Mouse (Mus musculus): ENCODE data around the gene Gga3. TPM values are rescaled to one million over a fixed set of nuclear protein-coding genes. Genes with fewer than 3 reads are reported as not detected.

The Gga3 gene
- total and polyA plus RNA-seq, 2 experiments from 2014 or later = 7.0 to 11.8 TPM

GRCm38 (mm10) chr11:115635484-115635883 lies 31.6 kb upstream of the Gga3 start:
- TF ChIP-seq CTCF (IDR thresholded peaks at IDR 0.05; ENCODE audit: low read depth) (no peak), EP300 (IDR thresholded peaks at IDR 0.05; ENCODE audit: low read depth) (no peak)
- DNase-seq (ENCODE audit: low spot score) (no peak), ATAC-seq (ENCODE audit: insufficient read depth, low read depth) (no peak)
- no peaks in the 10 kb centered on the region for H3K36me3 ChIP-seq (replicated peaks; ENCODE audit: control insufficient read depth, insufficient read depth, low read length)
- H3K4me3 ChIP-seq (ENCODE audit: low read depth, low read length) = no peak overlapping the region
- H3K4me2 ChIP-seq (ENCODE audit: low read depth, low read length) = no peak overlapping the region
- WGBS = 64% methylated on average over 8 of the region's 8 CpGs
- no peak overlapping the region for H3K27ac ChIP-seq (ENCODE audit: low read depth)
- no peak overlapping the region for H3K9ac ChIP-seq (replicated peaks; ENCODE audit: low read depth, low read length)
- H3K27me3 ChIP-seq (ENCODE audit: control insufficient read depth, insufficient read depth, low read length) = no peaks in the 10 kb centered on the region
- no peaks in the 10 kb centered on the region for H3K9me3 ChIP-seq (replicated peaks; ENCODE audit: control insufficient read depth, low read length)
- no peaks in the 10 kb centered on the region for H3K4me1 ChIP-seq (ENCODE audit: control insufficient read depth, insufficient read depth)

- Histone ChIP-seq H3K9me3 (replicated peaks; ENCODE audit: control insufficient read depth, low read length) (no peaks in the 10 kb centered on the region), H3K27me3 (ENCODE audit: control insufficient read depth, insufficient read depth, low read length) (no peaks in the 10 kb centered on the region), H3K4me2 (ENCODE audit: low read depth, low read length) (no peak overlapping the region), H3K4me1 (ENCODE audit: control insufficient read depth, insufficient read depth) (no peaks in the 10 kb centered on the region), H3K9ac (replicated peaks; ENCODE audit: low read depth, low read length) (no peak overlapping the region), H3K4me3 (ENCODE audit: low read depth, low read length) (no peak overlapping the region), H3K27ac (ENCODE audit: low read depth) (no peak overlapping the region), H3K36me3 (replicated peaks; ENCODE audit: control insufficient read depth, insufficient read depth, low read length) (no peaks in the 10 kb centered on the region)
- 89% methylated on average over 8 of the region's 8 CpGs for WGBS
- TF ChIP-seq CTCF (IDR thresholded peaks at IDR 0.05; ENCODE audit: low read depth) (no peak), EP300 (IDR thresholded peaks at IDR 0.05; ENCODE audit: low read depth) (no peak)
- ATAC-seq (ENCODE audit: insufficient read depth, low read depth) (no peak), DNase-seq (ENCODE audit: low spot score) (no peak)
Observed at GRCm38 (mm10) chr11:115635041-115635440, 31.2 kb upstream of the Gga3 start.

- ATAC-seq (ENCODE audit: insufficient read depth, low read depth) = no peak
- no peak overlapping the region for H3K4me2 ChIP-seq (ENCODE audit: low read depth, low read length)
Observed at GRCm38 (mm10) chr11:115634109-115634508, 30.3 kb upstream of the Gga3 start.

GRCm38 (mm10) chr11:115632862-115633261 lies 29.0 kb upstream of the Gga3 start:
- H3K36me3 ChIP-seq (replicated peaks; ENCODE audit: control insufficient read depth, insufficient read depth, low read length) = no peaks in the 10 kb centered on the region
- no peak overlapping the region for H3K27ac ChIP-seq (ENCODE audit: low read depth)
- H3K4me3 ChIP-seq (ENCODE audit: low read depth, low read length) = no peak overlapping the region
- no peak overlapping the region for H3K9ac ChIP-seq (replicated peaks; ENCODE audit: low read depth, low read length)
- H3K4me2 ChIP-seq (ENCODE audit: low read depth, low read length) = no peak overlapping the region
- H3K9me3 ChIP-seq (replicated peaks; ENCODE audit: control insufficient read depth, low read length) = no peaks in the 10 kb centered on the region
- DNase-seq (ENCODE audit: low spot score) (no peak), ATAC-seq (ENCODE audit: insufficient read depth, low read depth) (no peak)
- H3K27me3 ChIP-seq (ENCODE audit: control insufficient read depth, insufficient read depth, low read length) = no peaks in the 10 kb centered on the region
- TF ChIP-seq CTCF (IDR thresholded peaks at IDR 0.05; ENCODE audit: low read depth) = no peak
- TF ChIP-seq EP300 (IDR thresholded peaks at IDR 0.05; ENCODE audit: low read depth) = no peak
- 83% methylated on average over 10 of the region's 10 CpGs for WGBS
- H3K4me1 ChIP-seq (ENCODE audit: control insufficient read depth, insufficient read depth) = no peaks in the 10 kb centered on the region

More at GRCm38 (mm10) chr11:115634109-115634508, 30.3 kb upstream of the Gga3 start:
- Histone ChIP-seq H3K27me3 (ENCODE audit: control insufficient read depth, insufficient read depth, low read length) (no peaks in the 10 kb centered on the region), H3K9me3 (replicated peaks; ENCODE audit: control insufficient read depth, low read length) (no peaks in the 10 kb centered on the region), H3K27ac (ENCODE audit: low read depth) (no peak overlapping the region), H3K9ac (replicated peaks; ENCODE audit: low read depth, low read length) (no peak overlapping the region), H3K36me3 (replicated peaks; ENCODE audit: control insufficient read depth, insufficient read depth, low read length) (no peaks in the 10 kb centered on the region), H3K4me3 (ENCODE audit: low read depth, low read length) (no peak overlapping the region), H3K4me1 (ENCODE audit: control insufficient read depth, insufficient read depth) (no peaks in the 10 kb centered on the region)
- WGBS = 60% methylated on average over 4 of the region's 4 CpGs
- TF ChIP-seq EP300 (IDR thresholded peaks at IDR 0.05; ENCODE audit: low read depth) (no peak), CTCF (IDR thresholded peaks at IDR 0.05; ENCODE audit: low read depth) (no peak)
- no peak for DNase-seq (ENCODE audit: low spot score)

- no peak for DNase-seq (ENCODE audit: low spot score)
- peaks cover 4% of the 10 kb centered on the region; the same call in 1 of the 2 replicates for H3K4me1 ChIP-seq (ENCODE audit: control insufficient read depth, insufficient read depth)
- TF ChIP-seq CTCF (IDR thresholded peaks at IDR 0.05; ENCODE audit: low read depth) (no peak), EP300 (IDR thresholded peaks at IDR 0.05; ENCODE audit: low read depth) (no peak)
- H3K9ac ChIP-seq (replicated peaks; ENCODE audit: low read depth, low read length) = no peak overlapping the region
- no peaks in the 10 kb centered on the region for H3K9me3 ChIP-seq (replicated peaks; ENCODE audit: control insufficient read depth, low read length)
- no peak overlapping the region for H3K4me3 ChIP-seq (ENCODE audit: low read depth, low read length)
- no peaks in the 10 kb centered on the region for H3K27me3 ChIP-seq (ENCODE audit: control insufficient read depth, insufficient read depth, low read length)
- H3K4me2 ChIP-seq (ENCODE audit: low read depth, low read length) = no peak overlapping the region
- H3K27ac ChIP-seq (ENCODE audit: low read depth) = no peak overlapping the region
- no peak for ATAC-seq (ENCODE audit: insufficient read depth, low read depth)
- H3K36me3 ChIP-seq (replicated peaks; ENCODE audit: control insufficient read depth, insufficient read depth, low read length) = no peaks in the 10 kb centered on the region
- 69% methylated on average over 7 of the region's 7 CpGs for WGBS
Observed at GRCm38 (mm10) chr11:115632247-115632646, 28.4 kb upstream of the Gga3 start.

- Histone ChIP-seq H3K9ac (replicated peaks; ENCODE audit: low read depth, low read length) (no peak overlapping the region), H3K27me3 (ENCODE audit: control insufficient read depth, insufficient read depth, low read length) (no peaks in the 10 kb centered on the region), H3K4me1 (ENCODE audit: control insufficient read depth, insufficient read depth) (peaks cover 5% of the 10 kb centered on the region; the same call in 1 of the 2 replicates), H3K9me3 (replicated peaks; ENCODE audit: control insufficient read depth, low read length) (no peaks in the 10 kb centered on the region), H3K27ac (ENCODE audit: low read depth) (no peak overlapping the region), H3K4me3 (ENCODE audit: low read depth, low read length) (no peak overlapping the region), H3K4me2 (ENCODE audit: low read depth, low read length) (no peak overlapping the region), H3K36me3 (replicated peaks; ENCODE audit: control insufficient read depth, insufficient read depth, low read length) (no peaks in the 10 kb centered on the region)
- TF ChIP-seq EP300 (IDR thresholded peaks at IDR 0.05; ENCODE audit: low read depth) = no peak
- TF ChIP-seq CTCF (IDR thresholded peaks at IDR 0.05; ENCODE audit: low read depth) = peak; percentile 63
- WGBS = 19% methylated on average over 3 of the region's 3 CpGs
- ATAC-seq (ENCODE audit: insufficient read depth, low read depth) (no peak), DNase-seq (ENCODE audit: low spot score) (peak; percentile 36)
Observed at GRCm38 (mm10) chr11:115631505-115631890, 27.6 kb upstream of the Gga3 start.
